Mouse (Mus musculus): Measurements from ENCODE around the gene Slc25a43.
A peak's percentile ranks its signal among the peaks of the same experiment; 100 is the strongest.

Gene Slc25a43

GRCm38 (mm10) chrX:36743503-36744101, at the start of gene Slc25a43:
Gene Slc25a43, plus strand, starts transcription at chrX:36743659.
- peak; percentile 57 for DNase-seq (ENCODE audit: low read depth, low spot score)

- no peak for DNase-seq (ENCODE audit: low read depth, low spot score)
These were observed 3.1 kb upstream of the Slc25a43 start for GRCm38 (mm10) chrX:36740124-36740951.

GRCm38 (mm10) chrX:36741278-36741677, 2.2 kb upstream of the Slc25a43 start:
- DNase-seq (ENCODE audit: low read depth, low spot score) = peak; percentile 47

GRCm38 (mm10) chrX:36742744-36743143, 715 bp upstream of the Slc25a43 start:
- DNase-seq (ENCODE audit: low read depth, low spot score) = no peak

GRCm38 (mm10) chrX:36744735-36745134, 1.3 kb downstream of the Slc25a43 start:
- DNase-seq (ENCODE audit: low read depth, low spot score) = peak; percentile 55

- no peak for DNase-seq (ENCODE audit: low read depth, low spot score)
These were observed 1.9 kb downstream of the Slc25a43 start for GRCm38 (mm10) chrX:36745333-36745732.

- no peak for DNase-seq (ENCODE audit: low read depth, low spot score)
These were observed 3.3 kb downstream of the Slc25a43 start for GRCm38 (mm10) chrX:36746789-36747188.

GRCm38 (mm10) chrX:36748573-36748972, 5.1 kb downstream of the Slc25a43 start:
- no peak for DNase-seq (ENCODE audit: low read depth, low spot score)

- DNase-seq (ENCODE audit: low read depth, low spot score) = no peak
These were observed 5.9 kb downstream of the Slc25a43 start for GRCm38 (mm10) chrX:36749281-36749785.

GRCm38 (mm10) chrX:36750591-36750990, 7.1 kb downstream of the Slc25a43 start:
- DNase-seq (ENCODE audit: low read depth, low spot score) = no peak

GRCm38 (mm10) chrX:36752586-36752985, 9.1 kb downstream of the Slc25a43 start:
- DNase-seq (ENCODE audit: low read depth, low spot score) = no peak

GRCm38 (mm10) chrX:36757796-36758472, 14.5 kb downstream of the Slc25a43 start:
- no peak for DNase-seq (ENCODE audit: low read depth, low spot score)

- DNase-seq (ENCODE audit: low read depth, low spot score) = no peak
These were observed 15.1 kb downstream of the Slc25a43 start for GRCm38 (mm10) chrX:36758566-36758965.

- peak; percentile 60 for DNase-seq (ENCODE audit: low read depth, low spot score)
These were observed 17.6 kb downstream of the Slc25a43 start for GRCm38 (mm10) chrX:36760946-36761635.

GRCm38 (mm10) chrX:36762289-36762688, 18.8 kb downstream of the Slc25a43 start:
- no peak for DNase-seq (ENCODE audit: low read depth, low spot score)

GRCm38 (mm10) chrX:36762894-36763293, 19.4 kb downstream of the Slc25a43 start:
- no peak for DNase-seq (ENCODE audit: low read depth, low spot score)

GRCm38 (mm10) chrX:36763298-36763933, 20.0 kb downstream of the Slc25a43 start:
- peak; percentile 19 for DNase-seq (ENCODE audit: low read depth, low spot score)

- DNase-seq (ENCODE audit: low read depth, low spot score) = no peak
These were observed 20.5 kb downstream of the Slc25a43 start for GRCm38 (mm10) chrX:36763934-36764317.

GRCm38 (mm10) chrX:36767386-36767785, 23.9 kb downstream of the Slc25a43 start:
- no peak for DNase-seq (ENCODE audit: low read depth, low spot score)

- DNase-seq (ENCODE audit: low read depth, low spot score) = peak; percentile 53
These were observed 29.1 kb downstream of the Slc25a43 start for GRCm38 (mm10) chrX:36772591-36772990.

GRCm38 (mm10) chrX:36775520-36775919, 32.1 kb downstream of the Slc25a43 start:
- DNase-seq (ENCODE audit: low read depth, low spot score) = peak; percentile 70
